Comparison of ENCODE assay signal across 21 mouse cellular contexts in genomic region chr13:119117906-119118305, GRCm38 (mm10).
"Had no signal": no experiment of that assay in that cellular context is flagged by ENCODE, and none has a peak within 500 bp of the region (broad histone marks: within the 10 kb centered on the region; RNA-seq: fewer than 3 reads in every experiment).

No protein-coding gene starts in this region.

- ATAC-seq: hindbrain, postnatal 0 days; intestine, embryonic 16.5 days had no signal

- H3K27ac ChIP-seq: heart, embryonic 10.5 days; hindbrain, embryonic 13.5 days; hindbrain, embryonic 15.5 days; hindbrain, postnatal 0 days; layer of hippocampus, adult 2 months; left cerebral cortex, adult 2 months; liver, embryonic 13.5 days; liver, embryonic 15.5 days had no signal

- H3K9me3 ChIP-seq: heart, embryonic 10.5 days; heart, embryonic 12.5 days; hindbrain, embryonic 13.5 days; hindbrain, embryonic 15.5 days; liver, embryonic 13.5 days; liver, embryonic 15.5 days had no signal

- H3K4me2 ChIP-seq: heart, embryonic 12.5 days; hindbrain, embryonic 13.5 days; hindbrain, embryonic 15.5 days; liver, embryonic 11.5 days; liver, embryonic 13.5 days; liver, embryonic 15.5 days had no signal

- H3K27me3 ChIP-seq: heart, embryonic 12.5 days; hindbrain, embryonic 13.5 days; hindbrain, embryonic 15.5 days; liver, embryonic 13.5 days; liver, embryonic 15.5 days had no signal

- H3K4me1 ChIP-seq: heart, embryonic 10.5 days; heart, embryonic 12.5 days; hindbrain, embryonic 13.5 days; hindbrain, embryonic 15.5 days; liver, embryonic 13.5 days; liver, embryonic 15.5 days had no signal

- H3K4me3 ChIP-seq: heart, embryonic 10.5 days; heart, embryonic 12.5 days; hindbrain, embryonic 13.5 days; hindbrain, embryonic 15.5 days; layer of hippocampus, adult 2 months; left cerebral cortex, adult 2 months; liver, embryonic 13.5 days; liver, embryonic 15.5 days had no signal

- DNase-seq: gastrocnemius, postnatal 14 days; heart, adult 18-20 months; heart, postnatal 14 days; heart, postnatal 36 days; kidney, adult 11 months; kidney, adult 2 months; kidney, postnatal 10 days; kidney, postnatal 25 days; kidney, postnatal 4 days; liver; liver, embryonic 13.5 days had no signal

- H3K9ac ChIP-seq: heart, embryonic 12.5 days; hindbrain, embryonic 13.5 days; hindbrain, embryonic 15.5 days; liver, embryonic 13.5 days; liver, embryonic 15.5 days had no signal

- H3K36me3 ChIP-seq: heart, embryonic 10.5 days; heart, embryonic 12.5 days; hindbrain, embryonic 13.5 days; hindbrain, embryonic 15.5 days; liver, embryonic 13.5 days; liver, embryonic 15.5 days had no signal
